Mouse (Mus musculus) myocyte (in vitro differentiated cells): ENCODE measurements at regions not wholly inside any gene's neighbourhood (a gene's known extent, or its start where the extent isn't known, plus 50 kb on each side); places are given as distances from the start of the nearest gene placed in this dataset.

ENCODE experiments used
- H3K27me3 ChIP-seq: one replicate; pipeline ENCODE4 v1.6.1; 2011; ENCODE audit not compliant: control insufficient read depth, insufficient read depth, insufficient read length
- H3K36me3 ChIP-seq: one replicate; pipeline ENCODE4 v1.6.1; 2011; ENCODE audit not compliant: control insufficient read depth, insufficient read depth
- H3K4me2 ChIP-seq: one replicate; pipeline ENCODE4 v1.6.1; 2011; ENCODE audit warnings: low read depth, control low read depth
- H3K4me3 ChIP-seq: one replicate; pipeline ENCODE4 v1.5.1; 2011; ENCODE audit warnings: mild to moderate bottlenecking, control low read depth, moderate library complexity
- H3K79me2 ChIP-seq: one replicate; pipeline ENCODE4 v1.6.1; 2011; ENCODE audit not compliant: control insufficient read depth, insufficient read depth
- H3ac ChIP-seq: one replicate; pipeline ENCODE4 v1.6.1; 2011; ENCODE audit not compliant: control insufficient read depth, insufficient read length
- CEBPB ChIP-seq: IDR thresholded peaks from 2 replicates; pipeline ENCODE4 v1.6.1; 2011; ENCODE audit warnings: mild to moderate bottlenecking, moderate library complexity; ENCODE audit not compliant: poor library complexity, insufficient read depth, severe bottlenecking
- E2F4 ChIP-seq: IDR thresholded peaks from one replicate; pipeline ENCODE4 v1.6.1; 2011; ENCODE audit warnings: mild to moderate bottlenecking, control low read depth, moderate library complexity; ENCODE audit not compliant: insufficient read depth
- MAX ChIP-seq: IDR thresholded peaks from one replicate; pipeline ENCODE4 v1.6.1; 2011; ENCODE audit warnings: low read depth, mild to moderate bottlenecking, control low read depth
- MYOD1 ChIP-seq, 3 experiments: IDR thresholded peaks; one replicate each; pipeline ENCODE4 v1.6.1; 2011; ENCODE audit warnings: control low read depth in 2 of 3, low read depth in 2 of 3, mild to moderate bottlenecking in 2 of 3, moderate library complexity in 1 of 3; ENCODE audit not compliant: insufficient read length in 2 of 3, control insufficient read depth in 1 of 3
- MYOG ChIP-seq, 3 experiments: IDR thresholded peaks; one replicate each; pipeline ENCODE4 v1.6.1; 2011; ENCODE audit warnings: control low read depth in 2 of 3, low read depth in 2 of 3, mild to moderate bottlenecking in 2 of 3; ENCODE audit not compliant: insufficient read length in 2 of 3, control insufficient read depth in 1 of 3, insufficient read depth in 1 of 3
- POLR2A ChIP-seq: IDR thresholded peaks from one replicate; pipeline ENCODE4 v1.6.1; 2011; ENCODE audit warnings: low read depth, mild to moderate bottlenecking, control low read depth, moderate library complexity; ENCODE audit not compliant: insufficient read length
- POLR2AphosphoS2 ChIP-seq: IDR thresholded peaks from one replicate; pipeline ENCODE4 v1.6.1; 2011; ENCODE audit warnings: low read depth, control low read depth; ENCODE audit not compliant: insufficient read length
- REST ChIP-seq: IDR thresholded peaks from one replicate; pipeline ENCODE4 v1.6.1; 2011; ENCODE audit warnings: mild to moderate bottlenecking, control low read depth, moderate library complexity; ENCODE audit not compliant: insufficient read depth, insufficient read length
- SRF ChIP-seq: IDR thresholded peaks from one replicate; pipeline ENCODE4 v1.6.1; 2011; ENCODE audit warnings: low read depth; ENCODE audit not compliant: control insufficient read depth, insufficient read length
- TCF12 ChIP-seq: IDR thresholded peaks from one replicate; pipeline ENCODE4 v1.6.1; 2011; ENCODE audit warnings: mild to moderate bottlenecking, control low read depth; ENCODE audit not compliant: poor library complexity, insufficient read depth, severe bottlenecking
- TCF3 ChIP-seq: IDR thresholded peaks from one replicate; pipeline ENCODE4 v1.6.1; 2011; ENCODE audit warnings: low read depth, control low read depth; ENCODE audit not compliant: insufficient read length
- USF1 ChIP-seq: IDR thresholded peaks from one replicate; pipeline ENCODE4 v1.6.1; 2011; ENCODE audit warnings: low read depth, mild to moderate bottlenecking, control low read depth, moderate library complexity

GRCm38 (mm10) chr12:33552651-33553050 is 123.2 kb downstream of the Twistnb start:
- no peak for TF ChIP-seq TCF12
- TF ChIP-seq USF1, result no peak
- no peak for TF ChIP-seq SRF
- no peak for TF ChIP-seq POLR2AphosphoS2
- no peak for TF ChIP-seq TCF3
- no peak for TF ChIP-seq MYOD1 (IDR thresholded peaks at IDR 0.05; ENCODE audit: control insufficient read depth in 1 of 3, insufficient read length in 2 of 3, low read depth in 2 of 3)
- H3K4me3 ChIP-seq, result no peak overlapping the region
- H3K36me3 ChIP-seq, result no peaks in the 10 kb centered on the region
- H3K27me3 ChIP-seq, result no peaks in the 10 kb centered on the region
- H3K4me2 ChIP-seq, result no peak overlapping the region
- no peaks in the 10 kb centered on the region for H3K79me2 ChIP-seq
- no peak overlapping the region for H3ac ChIP-seq

DNA sequence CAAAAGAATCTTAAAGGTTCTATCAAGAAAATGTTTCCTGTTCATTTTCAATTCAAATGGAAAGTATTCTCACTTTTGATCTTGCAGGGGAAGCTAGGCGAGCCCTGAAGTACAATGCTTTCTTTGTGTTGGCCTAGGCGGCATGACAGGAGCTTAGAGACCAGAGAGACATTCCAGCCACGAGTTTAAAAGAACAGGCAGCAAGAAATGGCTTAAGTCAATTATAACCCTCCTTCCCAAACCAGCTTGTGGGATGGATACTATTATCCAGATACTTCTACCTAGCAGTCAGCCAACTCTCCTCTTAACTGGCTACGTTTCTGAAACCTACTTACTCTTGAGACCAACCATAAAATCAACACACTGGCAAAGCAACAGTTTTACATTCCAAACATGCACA is 124.3 kb downstream of the Twistnb start:
- Histone ChIP-seq H3ac (no peak overlapping the region), H3K4me2 (no peak overlapping the region), H3K79me2 (no peaks in the 10 kb centered on the region), H3K36me3 (no peaks in the 10 kb centered on the region), H3K4me3 (no peak overlapping the region), H3K27me3 (no peaks in the 10 kb centered on the region)
- TF ChIP-seq USF1 (no peak), POLR2AphosphoS2 (no peak), CEBPB (no peak)

DNA sequence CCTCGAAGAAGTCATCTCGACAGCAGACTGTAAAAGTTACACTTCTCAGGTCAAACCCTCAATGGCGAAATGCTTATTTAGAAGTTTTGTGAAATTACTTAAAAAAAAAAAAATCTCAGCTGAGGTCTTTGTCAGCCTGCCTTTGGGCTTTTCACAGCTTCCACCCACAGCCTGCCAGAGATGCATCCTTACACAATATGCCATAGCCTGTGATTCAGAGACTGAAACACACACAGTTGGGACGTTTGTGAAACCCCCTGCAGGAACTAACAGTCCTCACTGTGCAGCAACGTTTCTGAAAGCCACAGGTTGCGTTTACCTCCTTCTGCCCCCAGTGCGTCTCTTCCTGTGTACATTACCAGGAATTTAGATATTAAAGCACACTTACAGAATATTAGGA is 131.7 kb downstream of the Twistnb start:
- H3K4me2 ChIP-seq, result no peak overlapping the region
- TF ChIP-seq POLR2AphosphoS2 (no peak), SRF (no peak), REST (no peak), TCF12 (no peak), E2F4 (no peak), CEBPB (no peak), MYOG (IDR thresholded peaks at IDR 0.05; ENCODE audit: control insufficient read depth in 1 of 3, insufficient read depth in 1 of 3, insufficient read length in 2 of 3, low read depth in 2 of 3) (no peak), MYOD1 (IDR thresholded peaks at IDR 0.05; ENCODE audit: control insufficient read depth in 1 of 3, insufficient read length in 2 of 3, low read depth in 2 of 3) (no peak), POLR2A (no peak), MAX (no peak), USF1 (no peak), TCF3 (no peak)
- H3K27me3 ChIP-seq, result no peaks in the 10 kb centered on the region
- no peak overlapping the region for H3ac ChIP-seq
- H3K79me2 ChIP-seq, result no peaks in the 10 kb centered on the region
- no peaks in the 10 kb centered on the region for H3K36me3 ChIP-seq
- no peak overlapping the region for H3K4me3 ChIP-seq

DNA sequence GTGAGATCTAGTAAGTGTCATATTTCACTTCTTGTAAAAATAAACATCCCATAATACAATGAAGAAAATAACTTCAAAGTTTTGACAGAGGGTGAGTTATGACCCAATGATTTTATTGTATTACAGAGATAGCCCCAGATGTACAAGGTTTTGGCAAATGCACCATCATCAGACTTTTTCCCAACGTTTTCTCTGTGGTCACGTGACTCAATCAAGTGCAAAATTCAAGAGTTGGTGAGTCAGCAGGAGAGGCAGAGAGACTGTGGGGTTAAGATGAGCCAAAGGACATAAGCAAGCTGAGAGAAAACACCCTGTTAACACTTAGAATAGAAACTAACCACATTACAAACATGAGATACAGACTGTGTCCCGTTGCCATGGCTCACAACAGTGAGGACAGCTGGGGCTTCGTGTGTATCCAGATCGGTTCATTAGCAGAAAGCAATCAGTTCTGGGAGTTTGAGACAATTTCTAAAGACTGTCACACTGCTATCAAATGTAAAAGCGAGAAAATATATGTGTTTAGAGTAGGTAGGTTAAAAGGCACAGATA is 148.5 kb downstream of the Twistnb start:
- Histone ChIP-seq H3K36me3 (no peaks in the 10 kb centered on the region), H3K27me3 (no peaks in the 10 kb centered on the region), H3K79me2 (no peaks in the 10 kb centered on the region), H3K4me2 (peak overlapping the region; percentile 26), H3ac (no peak overlapping the region), H3K4me3 (no peak overlapping the region)
- TF ChIP-seq USF1 (peak; percentile 82), CEBPB (no peak), TCF3 (no peak), REST (no peak), E2F4 (no peak), MAX (no peak), MYOG (IDR thresholded peaks at IDR 0.05; ENCODE audit: control insufficient read depth in 1 of 3, insufficient read depth in 1 of 3, insufficient read length in 2 of 3, low read depth in 2 of 3) (peak in 1 of 3 experiments; percentile 19), MYOD1 (IDR thresholded peaks at IDR 0.05; ENCODE audit: control insufficient read depth in 1 of 3, insufficient read length in 2 of 3, low read depth in 2 of 3) (peak in 1 of 3 experiments; percentile 20), SRF (no peak)

DNA sequence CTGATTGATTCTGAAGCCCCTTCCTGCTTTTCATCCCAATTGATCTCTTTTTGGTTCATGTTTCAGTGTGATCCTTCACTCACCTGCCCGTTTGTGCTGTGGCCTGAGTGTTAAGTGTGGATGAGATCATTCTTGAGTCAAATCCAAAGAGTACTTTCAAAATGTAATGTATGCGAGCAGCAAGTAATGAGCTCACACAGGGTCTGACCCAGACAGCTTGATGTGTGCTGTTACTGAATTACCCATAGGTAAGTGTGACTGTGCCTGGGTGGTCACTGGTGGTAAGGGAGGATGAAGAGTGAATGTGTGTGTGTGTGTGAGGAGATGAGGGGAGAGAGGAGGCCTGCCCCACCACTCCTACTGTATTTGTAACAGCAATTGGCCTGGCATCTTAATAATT is 151.4 kb downstream of the Twistnb start:
- TF ChIP-seq SRF (no peak), POLR2A (no peak), MAX (no peak), E2F4 (no peak), MYOD1 (IDR thresholded peaks at IDR 0.05; ENCODE audit: control insufficient read depth in 1 of 3, insufficient read length in 2 of 3, low read depth in 2 of 3) (no peak), TCF12 (no peak), MYOG (IDR thresholded peaks at IDR 0.05; ENCODE audit: control insufficient read depth in 1 of 3, insufficient read depth in 1 of 3, insufficient read length in 2 of 3, low read depth in 2 of 3) (no peak), TCF3 (no peak), REST (no peak), CEBPB (no peak), POLR2AphosphoS2 (no peak)
- Histone ChIP-seq H3K79me2 (no peaks in the 10 kb centered on the region), H3K4me2 (no peak overlapping the region), H3ac (no peak overlapping the region), H3K36me3 (no peaks in the 10 kb centered on the region), H3K27me3 (no peaks in the 10 kb centered on the region), H3K4me3 (no peak overlapping the region)
